Mouse (Mus musculus): Measurements from ENCODE around the gene Prokr1.

Prokr1 gene

GRCm38 (mm10) chr6:87567686-87568593 lies 22.6 kb downstream of the Prokr1 start:
- DNase-seq (ENCODE audit: low spot score in 2 of 2) = no peak

DNA sequence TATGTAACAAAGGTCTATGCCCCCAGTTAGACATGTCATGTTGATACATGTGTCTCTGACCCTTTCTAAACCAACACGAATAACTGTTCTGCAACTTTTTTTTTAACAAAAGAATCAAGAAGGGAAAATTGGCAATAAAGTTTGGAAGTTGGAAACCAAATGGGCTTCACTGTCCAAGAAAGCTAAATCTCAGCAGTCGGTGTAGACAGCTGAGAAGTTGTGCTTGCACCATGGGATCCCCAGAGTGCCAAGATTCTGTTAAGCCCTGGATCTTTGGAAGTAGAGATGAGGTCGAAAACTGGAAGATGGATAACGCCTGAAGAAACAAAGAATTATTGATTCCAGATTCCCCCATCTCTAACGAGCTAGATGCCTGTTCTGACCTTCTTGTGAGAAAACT lies 25.4 kb downstream of the Prokr1 start:
- no peak for DNase-seq (ENCODE audit: low spot score in 2 of 2)

GRCm38 (mm10) chr6:87564356-87564755 lies 26.2 kb downstream of the Prokr1 start:
- no peak for DNase-seq (ENCODE audit: low spot score in 2 of 2)

DNA sequence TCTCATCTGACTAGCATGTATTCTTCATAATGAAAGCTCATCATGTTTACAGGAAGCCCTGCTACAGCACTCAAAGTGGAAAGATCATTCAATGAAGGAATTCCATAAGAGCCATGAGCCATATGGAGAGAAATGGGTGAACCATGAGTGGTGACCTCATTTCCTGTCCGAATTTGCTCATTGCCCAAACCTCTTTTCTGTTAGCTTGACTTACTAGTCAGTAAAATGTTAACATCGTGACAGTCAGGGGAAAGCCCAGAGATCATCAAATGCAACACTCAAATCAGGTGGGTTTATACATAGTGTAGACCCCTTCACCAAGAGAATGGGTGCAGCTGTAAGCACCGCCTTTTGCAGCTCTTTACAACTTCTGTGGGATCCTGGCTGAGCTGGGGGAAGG lies 36.8 kb downstream of the Prokr1 start:
- DNase-seq (ENCODE audit: low spot score in 2 of 2) = no peak

DNA sequence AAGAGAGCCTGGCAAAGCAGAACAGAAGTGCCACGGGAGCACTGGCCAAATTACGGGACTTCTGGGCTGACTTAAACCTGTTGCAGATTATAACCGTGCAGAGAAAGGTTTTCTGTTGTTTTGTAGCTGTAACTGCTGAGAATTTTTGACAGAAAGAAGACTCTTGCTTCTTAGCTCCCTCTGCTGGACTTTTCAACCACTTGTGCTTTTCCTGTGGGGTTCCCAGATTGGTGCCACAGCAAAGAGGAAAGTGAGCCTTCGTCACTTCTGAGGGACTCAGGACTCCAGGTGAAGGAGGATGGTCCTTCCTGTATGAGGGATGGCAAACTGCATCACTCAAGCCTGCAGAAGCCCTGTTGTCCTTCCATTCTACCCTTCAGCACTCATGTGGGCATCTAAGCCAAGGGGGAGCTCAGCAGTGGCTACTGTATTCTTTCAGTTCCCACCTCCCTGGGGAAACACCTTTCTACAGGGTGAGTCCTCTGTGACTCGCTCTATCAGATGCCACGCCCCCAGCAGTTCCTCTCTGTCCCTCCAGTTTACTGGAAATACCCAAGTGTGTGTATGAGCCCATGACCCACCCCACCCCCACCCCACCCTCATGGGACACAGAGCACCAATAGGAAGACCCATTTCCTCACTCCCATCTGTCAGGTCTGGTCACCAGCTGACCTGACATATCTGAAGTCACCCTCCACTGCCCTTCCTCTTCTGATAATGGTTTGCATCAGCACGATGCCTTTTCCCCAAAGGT lies 38.3 kb downstream of the Prokr1 start:
- DNase-seq (ENCODE audit: low spot score in 2 of 2) = peak in 1 of 2 experiments; percentile 36

GRCm38 (mm10) chr6:87547836-87548235 lies 42.7 kb downstream of the Prokr1 start:
- no peak for DNase-seq (ENCODE audit: low spot score in 2 of 2)

DNA sequence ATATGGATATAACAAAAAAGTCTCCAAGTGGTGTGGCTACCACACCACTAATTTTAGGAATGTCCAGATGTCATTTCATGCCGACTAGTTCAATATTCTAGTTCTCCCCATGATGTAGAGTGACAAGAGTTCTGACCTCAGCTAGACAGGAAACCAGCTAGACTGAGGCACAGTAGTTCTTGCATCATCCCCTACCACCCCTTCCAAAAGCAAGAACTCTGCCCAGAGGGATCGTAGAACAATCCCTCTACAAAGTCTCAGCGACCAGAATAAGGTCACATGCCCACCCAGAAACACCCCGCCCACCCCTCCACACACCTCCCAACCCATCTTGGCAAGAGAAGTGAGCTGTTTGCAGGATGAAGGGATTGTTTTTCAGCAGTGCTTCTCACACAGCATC lies 43.1 kb downstream of the Prokr1 start:
- no peak for DNase-seq (ENCODE audit: low spot score in 2 of 2)

DNA sequence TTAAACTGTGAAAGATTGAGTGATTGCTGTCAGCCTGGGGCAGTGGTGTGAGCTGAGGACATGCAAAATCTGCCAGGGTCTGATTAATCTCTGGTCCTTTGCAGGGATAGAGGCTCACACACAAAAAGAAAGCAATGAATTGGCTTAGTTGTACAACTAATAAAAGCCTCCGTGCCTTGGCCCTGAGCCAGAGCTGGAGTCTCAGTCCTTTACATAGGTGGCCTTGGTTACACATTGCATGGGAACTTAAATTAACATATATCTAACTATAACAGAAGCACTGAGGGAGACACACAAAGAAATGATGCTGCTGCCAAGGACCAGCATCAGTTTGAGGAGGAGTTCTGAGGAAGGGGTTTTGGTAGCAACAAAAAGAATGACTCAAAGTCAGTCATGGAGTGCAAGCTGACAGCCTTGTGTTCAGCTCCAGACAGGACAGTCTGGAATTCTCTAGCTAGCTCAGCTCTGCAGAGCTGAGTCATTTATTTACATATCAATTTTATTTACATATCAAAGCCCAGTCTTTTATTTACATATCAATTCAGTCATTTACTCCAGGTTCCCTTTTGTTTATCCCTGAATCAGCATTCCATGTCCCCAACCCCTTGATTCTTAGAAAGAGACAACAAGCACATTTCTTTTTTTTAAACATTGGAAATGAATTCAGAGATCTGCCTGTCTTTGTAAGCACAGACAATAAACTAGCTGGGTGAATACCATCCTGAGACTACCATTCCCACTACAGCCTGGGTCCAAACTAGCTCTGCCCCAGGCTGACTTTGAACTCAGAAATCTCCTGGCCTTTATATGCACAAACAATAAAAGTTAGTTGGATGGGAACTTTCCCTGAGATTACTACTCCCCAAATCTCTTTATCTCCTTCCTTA lies 45.0 kb downstream of the Prokr1 start:
- no peak for DNase-seq (ENCODE audit: low spot score in 2 of 2)

- no peak for DNase-seq (ENCODE audit: low spot score in 2 of 2)
Measured at GRCm38 (mm10) chr6:87542027-87542426, 48.5 kb downstream of the Prokr1 start.

DNA sequence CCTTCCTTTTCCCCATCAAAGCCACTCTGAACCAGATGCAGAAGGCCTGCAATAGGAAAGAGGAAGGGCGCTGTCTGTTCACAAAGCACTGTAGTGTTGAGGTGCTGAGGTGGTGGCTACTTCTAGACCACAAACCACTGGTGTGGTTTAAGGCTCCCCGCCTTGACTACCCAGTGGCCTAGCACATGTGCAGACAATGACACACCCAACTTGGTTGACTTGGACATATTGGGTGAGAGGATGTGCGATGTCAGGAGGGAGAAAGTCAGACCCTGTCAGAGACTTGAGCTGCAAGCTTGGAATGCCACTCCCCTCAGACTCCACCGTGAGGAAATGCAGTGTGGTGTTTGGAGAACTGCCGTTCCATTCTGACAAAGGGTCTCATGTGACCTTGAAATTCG lies 49.4 kb downstream of the Prokr1 start:
- DNase-seq (ENCODE audit: low spot score in 2 of 2) = no peak

- no peak for DNase-seq (ENCODE audit: low spot score in 2 of 2)
Measured at GRCm38 (mm10) chr6:87538376-87539270, 51.9 kb downstream of the Prokr1 start.

DNA sequence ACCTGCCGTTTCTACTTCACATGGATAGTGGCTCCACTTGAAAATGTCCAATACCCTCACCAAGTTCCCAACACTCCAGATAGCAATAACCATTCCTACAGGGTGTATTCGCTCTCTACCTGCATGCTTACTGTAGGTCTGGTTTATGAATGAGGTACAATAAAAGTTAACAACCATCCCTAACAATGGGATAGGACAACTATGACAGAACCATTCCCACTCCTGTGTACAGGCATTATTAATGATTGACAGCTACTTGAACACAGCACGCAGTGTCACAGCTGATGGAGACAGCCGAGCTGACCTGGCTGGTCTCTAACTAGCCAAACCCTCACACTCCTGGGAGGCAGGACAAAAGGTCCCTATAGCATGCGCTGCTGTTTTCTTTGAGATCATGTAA lies 52.9 kb downstream of the Prokr1 start:
- no peak for DNase-seq (ENCODE audit: low spot score in 2 of 2)

- DNase-seq (ENCODE audit: low spot score in 2 of 2) = no peak
Measured at GRCm38 (mm10) chr6:87536270-87536669, 54.3 kb downstream of the Prokr1 start.

DNA sequence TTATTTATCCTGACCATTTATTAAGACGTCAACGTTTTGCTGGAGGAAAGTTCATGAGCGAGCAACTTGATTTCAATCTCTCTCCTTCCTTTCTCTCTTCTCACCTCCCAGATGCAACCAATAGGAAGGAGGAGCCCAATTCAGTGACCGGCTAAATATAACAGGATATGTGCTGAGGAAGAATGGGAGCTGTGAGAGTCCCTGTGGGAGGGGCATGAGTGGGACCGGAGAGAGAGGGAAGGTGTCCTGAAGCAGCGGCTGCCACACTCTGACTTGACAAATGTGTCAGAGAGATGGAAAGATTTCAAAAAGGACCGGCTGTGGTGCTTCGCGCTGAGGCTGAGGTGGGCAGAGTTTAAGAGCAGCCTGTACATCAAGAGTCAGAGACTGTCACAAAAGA lies 54.9 kb downstream of the Prokr1 start:
- peak in 1 of 2 experiments; percentile 68 for DNase-seq (ENCODE audit: low spot score in 2 of 2)

- DNase-seq (ENCODE audit: low spot score in 2 of 2) = no peak
Measured at GRCm38 (mm10) chr6:87534855-87535575, 55.5 kb downstream of the Prokr1 start.

GRCm38 (mm10) chr6:87532953-87533710 lies 57.4 kb downstream of the Prokr1 start, which contains the start of gene Arhgap25:
Gene Arhgap25 (minus strand): TSS chr6:87533259.
- peak in 1 of 2 experiments; percentile 55 for DNase-seq (ENCODE audit: low spot score in 2 of 2)

DNA sequence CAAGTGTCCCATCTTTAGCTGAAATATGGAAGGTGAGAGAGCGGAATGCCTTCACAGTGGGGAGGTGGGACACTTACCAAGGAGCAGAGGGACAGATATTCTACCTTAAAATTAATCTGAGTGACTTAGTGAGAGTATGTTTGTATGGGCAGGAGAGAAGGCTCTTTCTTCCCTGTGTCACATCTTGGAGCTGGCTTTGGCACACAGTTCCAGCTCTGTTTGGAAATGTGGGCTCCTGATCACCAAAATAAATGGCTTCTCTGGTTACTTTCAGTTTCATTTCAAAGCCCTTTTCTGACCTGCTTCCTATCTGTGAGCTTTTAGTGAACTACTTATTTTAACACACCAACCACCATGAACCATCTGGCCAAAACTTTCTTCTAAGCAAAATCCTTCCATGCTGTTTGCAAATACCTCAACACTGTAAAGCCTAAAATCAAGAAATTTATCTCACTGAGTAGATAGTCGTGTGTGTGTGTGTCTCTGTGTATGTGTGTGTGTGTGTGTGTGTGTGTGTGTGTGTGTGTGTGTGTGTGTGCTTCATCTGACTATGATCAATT lies 59.0 kb downstream of the Prokr1 start:
- DNase-seq (ENCODE audit: low spot score in 2 of 2) = no peak

GRCm38 (mm10) chr6:87530386-87530785 lies 60.2 kb downstream of the Prokr1 start:
- DNase-seq (ENCODE audit: low spot score in 2 of 2) = no peak
